In genomic region chr2:166682866-166683265, GRCm38 (mm10) we compare ENCODE assay signal across 12 mouse cellular contexts. TPM values are rescaled to one million over a fixed set of nuclear protein-coding genes. Genes with fewer than 3 reads are reported as not detected.
A peak's percentile ranks its signal among the peaks of the same experiment; 100 is the strongest.
DNase-seq lines count a peak whose midpoint lies in the region; ATAC-seq and TF ChIP-seq lines count a peak whose summit lies in the region.
"Had no signal": no experiment of that assay in that cellular context is flagged by ENCODE, and none has a peak within 500 bp of the region (broad histone marks: within the 10 kb centered on the region; RNA-seq: fewer than 3 reads in every experiment).

No protein-coding gene starts in this region.

- H3K4me3 ChIP-seq in gastrocnemius, adult 2 months: no peak overlapping the region
- peak overlapping the region; percentile 24 for H3K4me3 ChIP-seq in hindbrain, embryonic 10.5 days
- H3K4me3 ChIP-seq in midbrain, embryonic 11.5 days (ENCODE audit: low read depth, low read length): no peak overlapping the region
- no peak overlapping the region for H3K4me3 ChIP-seq in heart, embryonic 12.5 days
- no peak overlapping the region for H3K4me3 ChIP-seq in liver, embryonic 12.5 days
- H3K4me3 ChIP-seq: limb, embryonic 15.5 days had no signal

- no peaks in the 10 kb centered on the region for H3K36me3 ChIP-seq in hindbrain, embryonic 10.5 days
- no peaks in the 10 kb centered on the region for H3K36me3 ChIP-seq in midbrain, embryonic 11.5 days (ENCODE audit: control insufficient read depth, insufficient read depth, low read length)
- H3K36me3 ChIP-seq in heart, embryonic 12.5 days: no peaks in the 10 kb centered on the region
- no peaks in the 10 kb centered on the region for H3K36me3 ChIP-seq in liver, embryonic 12.5 days
- H3K36me3 ChIP-seq: limb, embryonic 15.5 days had no signal

- H3K27me3 ChIP-seq in hindbrain, embryonic 10.5 days (ENCODE audit: insufficient read depth, poor library complexity, severe bottlenecking): no peaks in the 10 kb centered on the region
- H3K27me3 ChIP-seq in midbrain, embryonic 11.5 days (ENCODE audit: control insufficient read depth, insufficient read depth, low read length): no peaks in the 10 kb centered on the region
- H3K27me3 ChIP-seq in heart, embryonic 12.5 days (replicated peaks): no peaks in the 10 kb centered on the region
- H3K27me3 ChIP-seq in liver, embryonic 12.5 days (replicated peaks): peaks cover 3% of the 10 kb centered on the region
- H3K27me3 ChIP-seq: limb, embryonic 15.5 days had no signal

- H3K9me3 ChIP-seq in hindbrain, embryonic 10.5 days: no peaks in the 10 kb centered on the region
- no peaks in the 10 kb centered on the region for H3K9me3 ChIP-seq in midbrain, embryonic 11.5 days (ENCODE audit: control insufficient read depth, low read length)
- no peaks in the 10 kb centered on the region for H3K9me3 ChIP-seq in heart, embryonic 12.5 days (replicated peaks)
- no peaks in the 10 kb centered on the region for H3K9me3 ChIP-seq in liver, embryonic 12.5 days (replicated peaks)
- H3K9me3 ChIP-seq: limb, embryonic 15.5 days had no signal

- no peak for TF ChIP-seq POLR2A in brain, embryonic 14.5 days (IDR thresholded peaks at IDR 0.05; ENCODE audit: borderline replicate concordance, extremely low read depth, insufficient read depth, insufficient read length, poor library complexity, severe bottlenecking)

- no peak overlapping the region; the same call in 1 of the 2 replicates for H3K4me2 ChIP-seq in midbrain, embryonic 11.5 days
- H3K4me2 ChIP-seq in heart, embryonic 12.5 days: no peak overlapping the region
- no peak overlapping the region for H3K4me2 ChIP-seq in liver, embryonic 12.5 days
- H3K4me2 ChIP-seq: limb, embryonic 15.5 days had no signal

- intact Hi-C loops in gastrocnemius, adult 2 months (cut with DNase I): no loop called here
- intact Hi-C loops in gastrocnemius, postnatal 14 days (cut with DNase I; ENCODE audit: low total_unique reads): no loop called here

- peak overlapping the region; percentile 22; the same call in 1 of the 2 replicates for H3K9ac ChIP-seq in midbrain, embryonic 11.5 days (ENCODE audit: low read length)
- no peak overlapping the region for H3K9ac ChIP-seq in heart, embryonic 12.5 days
- H3K9ac ChIP-seq in liver, embryonic 12.5 days: no peak overlapping the region
- H3K9ac ChIP-seq: limb, embryonic 15.5 days had no signal

- ATAC-seq in midbrain, embryonic 11.5 days (ENCODE audit: low FRiP score): no peak
- no peak for ATAC-seq in heart, embryonic 12.5 days (ENCODE audit: insufficient number of reproducible peaks, low FRiP score)
- ATAC-seq in liver, embryonic 12.5 days: no peak

- 21% methylated on average over 4 of the region's 4 CpGs for WGBS in hindbrain, embryonic 10.5 days
- 20% methylated on average over 4 of the region's 4 CpGs for whole genome bisulfite sequencing in midbrain, embryonic 11.5 days
- 56% methylated on average over 4 of the region's 4 CpGs for WGBS in heart, embryonic 12.5 days
- WGBS in liver, embryonic 12.5 days (ENCODE audit: insufficient replicate concordance): 71% methylated on average over 4 of the region's 4 CpGs

- 0 out of 2 replicates have a peak overlapping the region, but pooled peaks have one; percentile 3 for H3K27ac ChIP-seq in gastrocnemius, adult 2 months
- H3K27ac ChIP-seq in hindbrain, embryonic 10.5 days: peak overlapping the region; percentile 84
- H3K27ac ChIP-seq in midbrain, embryonic 11.5 days (ENCODE audit: low read depth, low read length): peak overlapping the region; percentile 14
- H3K27ac ChIP-seq in heart, embryonic 12.5 days (ENCODE audit: poor library complexity, severe bottlenecking): no peak overlapping the region
- no peak overlapping the region for H3K27ac ChIP-seq in liver, embryonic 12.5 days

- DNase-seq in gastrocnemius, adult 2 months: no peak
- no peak for DNase-seq in gastrocnemius, postnatal 14 days
- DNase-seq in brain, embryonic 14.5 days (ENCODE audit: low read depth): peak; percentile 84
- DNase-seq in hindbrain, embryonic 10.5 days (ENCODE audit: low spot score): no peak
- DNase-seq in midbrain, embryonic 11.5 days (ENCODE audit: low spot score, missing footprints): no peak
- DNase-seq in urinary bladder, postnatal 14 days (ENCODE audit: low spot score): no peak
- DNase-seq: heart, adult 18-20 months; lung, postnatal 36 days; right cerebral cortex, postnatal 25 days had no signal

- no peak for TF ChIP-seq CTCF in gastrocnemius, adult 2 months (IDR thresholded peaks at IDR 0.05)
- TF ChIP-seq CTCF in brain, embryonic 14.5 days (IDR thresholded peaks at IDR 0.05; ENCODE audit: borderline replicate concordance, extremely low read depth, insufficient read depth, insufficient read length): no peak

- peaks cover 92% of the 10 kb centered on the region for H3K4me1 ChIP-seq in hindbrain, embryonic 10.5 days (replicated peaks)
- peaks cover 56% of the 10 kb centered on the region for H3K4me1 ChIP-seq in midbrain, embryonic 11.5 days (ENCODE audit: control insufficient read depth, insufficient read depth, low read length)
- peaks cover 34% of the 10 kb centered on the region for H3K4me1 ChIP-seq in heart, embryonic 12.5 days (replicated peaks)
- H3K4me1 ChIP-seq in liver, embryonic 12.5 days: peaks cover 42% of the 10 kb centered on the region

RNA-seq across cellular contexts. Expression of gene Prex1, which starts 30.8 kb away (rescaled TPM):
- 1 to 10 TPM; 3.0 to 5.2 TPM for total RNA-seq in gastrocnemius, adult 2 months (2021)
- 10 to 100 TPM in 1 of 2 experiments, 1 to 10 TPM in 1; 7.4 to 11.5 TPM for total RNA-seq in gastrocnemius, postnatal 14 days (2021)
- polyA plus RNA-seq in brain, embryonic 14.5 days (2012; rRNA removed): 49.4 and 55.7 TPM in 2 replicates
- polyA plus RNA-seq in hindbrain, embryonic 10.5 days (2016; fragmentation: Nextera tagmentation; extraction: Ambion mirVana): 36.8 and 44.1 TPM in 2 replicates
- polyA plus RNA-seq in midbrain, embryonic 11.5 days (2014; fragmentation: Nextera tagmentation; extraction: Ambion mirVana): 16.5 and 19.8 TPM in 2 replicates
- polyA plus RNA-seq in heart, embryonic 12.5 days (2016; fragmentation: Nextera tagmentation; extraction: Ambion mirVana): 12.0 and 13.6 TPM in 2 replicates
- polyA plus RNA-seq in liver, embryonic 12.5 days (2016; fragmentation: Nextera tagmentation; extraction: Ambion mirVana): 16.4 and 17.5 TPM in 2 replicates

Comparison
In these comparisons a context has a peak if more than half of its experiments do, and no peak if none do; other contexts are left out.
1. H3K27ac ChIP-seq: peak in gastrocnemius, adult 2 months (single experiment), hindbrain, embryonic 10.5 days (single experiment) and midbrain, embryonic 11.5 days (single experiment); none in heart, embryonic 12.5 days (single experiment) and liver, embryonic 12.5 days (single experiment).